Mouse (Mus musculus) kidney, embryonic 15.5 days (tissue): ENCODE measurements around the gene Arap1. TPM values are rescaled to one million over a fixed set of nuclear protein-coding genes. Genes with fewer than 3 reads are reported as not detected.

Experiments used
- ATAC-seq: fragments of 200-750 bp; cut with Nextera tagmentation; replicated peaks from 2 replicates; pipeline ENCODE4 v1.8.0; 2017; ENCODE audit warnings: moderate TSS enrichment; ENCODE audit not compliant: low FRiP score
- H3K27ac ChIP-seq: fragments of 300-500 bp; sonication (generic); 2 replicates; pipeline ENCODE4 v1.5.1; 2015; ENCODE audit warnings: mild to moderate bottlenecking, inconsistent platforms
- H3K27me3 ChIP-seq: fragments of 300-500 bp; sonication (generic); 2 replicates; pipeline ENCODE4 v1.6.1; 2015; ENCODE audit warnings: inconsistent platforms
- H3K36me3 ChIP-seq: fragments of 300-500 bp; sonication (generic); 2 replicates; pipeline ENCODE4 v1.6.1; 2015; ENCODE audit warnings: inconsistent platforms
- H3K4me1 ChIP-seq: fragments of 300-500 bp; sonication (generic); 2 replicates; pipeline ENCODE4 v1.6.1; 2015; ENCODE audit warnings: inconsistent platforms
- H3K4me2 ChIP-seq: fragments of 300-500 bp; sonication (generic); 2 replicates; pipeline ENCODE4 v1.6.1; 2015; ENCODE audit warnings: moderate library complexity, mild to moderate bottlenecking, inconsistent platforms
- H3K4me3 ChIP-seq: fragments of 300-500 bp; sonication (generic); replicated peaks from 2 replicates; pipeline ENCODE4 v1.5.1; 2015; ENCODE audit warnings: mild to moderate bottlenecking, inconsistent platforms
- H3K9ac ChIP-seq: fragments of 300-500 bp; sonication (generic); 2 replicates; pipeline ENCODE4 v1.6.1; 2015; ENCODE audit warnings: mild to moderate bottlenecking, inconsistent platforms
- H3K9me3 ChIP-seq: fragments of 300-500 bp; sonication (generic); replicated peaks from 2 replicates; pipeline ENCODE4 v1.6.1; 2016; ENCODE audit warnings: inconsistent platforms
- WGBS: fragments of 180-500 bp; shearing (Covaris S2); methylation state at CpG from one replicate; pipeline ENCODE4 v1.1.7; 2015; ENCODE audit warnings: mixed read lengths; 5-methylcytosine and 5-hydroxymethylcytosine counted together
- polyA plus RNA-seq: library from polyadenylated mRNA; unstranded; fragments of >200 nt; fragmentation: Nextera tagmentation; extraction: Ambion mirVana; gene quantifications from 2 replicates; pipeline ENCODE4 v1.2.1, GENCODE M21; 2015

The Arap1 gene
- polyA plus RNA-seq, 1 experiment from 2014 or later, result 97.1 TPM

DNA sequence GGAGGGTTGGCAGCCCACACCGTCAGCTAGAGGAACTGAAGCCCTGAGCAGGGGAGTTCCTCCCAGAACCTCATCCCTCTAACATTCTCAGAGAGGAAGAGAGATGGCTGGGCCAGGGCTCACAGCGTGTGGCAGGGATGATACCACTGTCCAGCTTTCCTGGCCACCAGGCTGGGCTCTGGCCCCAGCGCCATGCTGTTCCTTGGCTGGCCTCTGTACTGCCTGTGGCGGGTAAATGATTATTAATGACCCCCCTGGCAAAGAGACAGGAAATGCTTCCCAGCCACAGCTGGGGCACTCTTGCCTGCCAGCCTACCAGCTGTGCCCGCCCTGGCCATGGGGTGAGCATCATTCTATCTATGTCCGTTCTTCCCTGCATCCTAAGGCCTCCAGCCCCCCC, 107.3 kb downstream of the Arap1 start:
- Histone ChIP-seq H3K27me3 (peaks cover 19% of the 10 kb centered on the region), H3K4me2 (peak overlapping the region; percentile 4; the same call in 1 of the 2 replicates), H3K36me3 (no peaks in the 10 kb centered on the region), H3K27ac (no peak overlapping the region), H3K4me1 (peaks cover 47% of the 10 kb centered on the region), H3K9me3 (no peaks in the 10 kb centered on the region), H3K9ac (no peak overlapping the region), H3K4me3 (no peak overlapping the region)
- no peak for ATAC-seq
- 81% methylated on average over 6 of the region's 6 CpGs for WGBS

DNA sequence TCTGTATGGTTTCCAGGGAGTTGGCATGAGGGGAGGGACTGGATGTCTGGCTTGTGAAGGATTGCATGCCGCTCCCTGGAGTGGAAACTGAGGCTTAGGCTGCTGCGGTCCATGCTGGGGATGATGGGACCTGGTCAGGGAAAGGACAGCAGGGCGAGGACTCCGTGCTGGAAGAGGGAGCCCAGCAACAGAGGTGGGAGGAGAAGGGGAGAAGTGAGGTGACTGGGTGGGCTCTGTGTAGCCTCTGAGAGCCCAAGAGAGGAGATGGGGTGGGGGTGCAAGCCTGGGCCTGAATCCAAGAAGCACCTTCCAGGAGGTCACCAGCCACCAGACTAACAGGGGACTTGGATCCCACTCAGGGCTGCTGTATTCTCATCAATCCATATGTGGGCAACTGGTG, 108.5 kb downstream of the Arap1 start:
- H3K27me3 ChIP-seq, result peaks cover 18% of the 10 kb centered on the region
- ATAC-seq, result no peak
- H3K4me2 ChIP-seq, result peak overlapping the region; percentile 31
- H3K9ac ChIP-seq, result no peak overlapping the region
- peak overlapping the region; percentile 28; the same call in 1 of the 2 replicates for H3K27ac ChIP-seq
- peaks cover 48% of the 10 kb centered on the region for H3K4me1 ChIP-seq
- no peaks in the 10 kb centered on the region for H3K9me3 ChIP-seq
- H3K36me3 ChIP-seq, result no peaks in the 10 kb centered on the region
- 78% methylated on average over 4 of the region's 4 CpGs for WGBS
- no peak overlapping the region for H3K4me3 ChIP-seq

DNA sequence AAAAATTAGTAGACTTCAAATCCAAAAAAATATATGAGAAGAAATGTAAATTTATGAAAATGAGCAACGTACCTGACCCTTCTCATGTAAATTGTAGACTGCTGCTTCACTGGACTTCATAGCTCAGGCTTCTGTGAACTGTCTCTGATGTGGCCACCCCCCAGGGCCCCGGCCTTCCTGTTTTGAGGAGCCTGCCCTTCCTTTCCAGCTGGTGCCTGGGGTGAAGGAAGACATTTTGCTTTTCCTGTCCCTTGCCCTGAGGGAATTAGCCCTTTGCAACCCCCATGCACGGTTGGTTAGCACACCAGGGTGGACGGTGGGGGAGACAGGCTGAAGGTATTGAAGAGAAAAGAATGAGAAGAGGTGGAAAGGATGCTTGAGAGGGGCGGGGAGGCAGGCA, 108.9 kb downstream of the Arap1 start:
- H3K9me3 ChIP-seq, result no peaks in the 10 kb centered on the region
- peak overlapping the region; percentile 66; the same call in 1 of the 2 replicates for H3K27ac ChIP-seq
- H3K4me2 ChIP-seq, result peak overlapping the region; percentile 31
- H3K4me3 ChIP-seq, result no peak overlapping the region
- peaks cover 13% of the 10 kb centered on the region for H3K27me3 ChIP-seq
- no peaks in the 10 kb centered on the region for H3K36me3 ChIP-seq
- ATAC-seq, result no peak
- H3K4me1 ChIP-seq, result peaks cover 49% of the 10 kb centered on the region
- 40% methylated on average over 5 of the region's 5 CpGs for WGBS
- H3K9ac ChIP-seq, result no peak overlapping the region

DNA sequence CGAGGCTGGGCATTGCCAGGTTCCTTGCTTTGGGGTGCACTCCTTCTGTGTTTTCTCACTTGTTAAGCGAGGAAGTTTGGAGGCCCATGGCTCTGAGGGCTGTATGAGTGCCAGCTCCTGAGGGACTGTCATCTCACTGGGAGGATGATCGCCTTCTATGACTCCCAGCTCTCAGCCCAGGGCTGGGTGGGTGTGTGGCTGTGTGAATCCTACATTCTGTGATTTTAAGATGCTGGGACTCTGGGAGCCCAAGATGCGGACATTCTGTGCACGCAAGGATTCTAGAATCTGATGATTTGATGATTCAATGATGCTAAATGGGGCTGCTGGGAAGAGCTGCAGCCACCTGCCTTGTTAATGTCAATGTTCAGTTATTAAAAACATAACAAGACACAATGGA, 109.4 kb downstream of the Arap1 start:
- H3K27me3 ChIP-seq, result peaks cover 8% of the 10 kb centered on the region
- H3K4me1 ChIP-seq, result peaks cover 54% of the 10 kb centered on the region
- 76% methylated on average over 5 of the region's 5 CpGs for whole genome bisulfite sequencing
- peak overlapping the region; percentile 19; the same call in 1 of the 2 replicates for H3K4me2 ChIP-seq
- H3K36me3 ChIP-seq, result no peaks in the 10 kb centered on the region
- no peak overlapping the region for H3K9ac ChIP-seq
- H3K4me3 ChIP-seq, result no peak overlapping the region
- no peak for ATAC-seq
- H3K9me3 ChIP-seq, result no peaks in the 10 kb centered on the region
- H3K27ac ChIP-seq, result peak overlapping the region; percentile 66

DNA sequence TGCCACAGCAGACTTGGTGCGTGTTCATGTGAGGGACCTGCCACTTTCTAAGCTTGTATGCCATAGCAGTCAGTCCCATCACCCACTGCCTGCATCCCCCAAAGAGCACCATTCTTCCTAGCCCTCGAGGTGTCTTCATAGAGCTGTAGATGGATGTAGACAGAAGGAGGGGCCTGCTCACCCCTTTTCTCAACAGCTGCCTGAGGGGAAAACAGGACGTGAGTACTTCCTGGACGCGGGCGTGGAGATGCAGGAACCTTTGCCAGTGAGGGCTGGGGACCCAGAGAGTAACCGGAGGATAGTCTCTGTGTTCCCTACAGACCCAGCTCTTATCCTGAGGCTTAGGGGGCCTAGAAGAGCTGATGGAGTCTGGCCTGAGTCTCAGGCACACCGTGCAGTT, 109.9 kb downstream of the Arap1 start:
- no peak overlapping the region for H3K9ac ChIP-seq
- peak overlapping the region; percentile 66 for H3K27ac ChIP-seq
- ATAC-seq, result no peak
- no peak overlapping the region for H3K4me3 ChIP-seq
- WGBS, result 52% methylated on average over 8 of the region's 8 CpGs
- peaks cover 59% of the 10 kb centered on the region for H3K4me1 ChIP-seq
- peaks cover 3% of the 10 kb centered on the region for H3K27me3 ChIP-seq
- H3K4me2 ChIP-seq, result no peak overlapping the region
- H3K9me3 ChIP-seq, result no peaks in the 10 kb centered on the region
- no peaks in the 10 kb centered on the region for H3K36me3 ChIP-seq

DNA sequence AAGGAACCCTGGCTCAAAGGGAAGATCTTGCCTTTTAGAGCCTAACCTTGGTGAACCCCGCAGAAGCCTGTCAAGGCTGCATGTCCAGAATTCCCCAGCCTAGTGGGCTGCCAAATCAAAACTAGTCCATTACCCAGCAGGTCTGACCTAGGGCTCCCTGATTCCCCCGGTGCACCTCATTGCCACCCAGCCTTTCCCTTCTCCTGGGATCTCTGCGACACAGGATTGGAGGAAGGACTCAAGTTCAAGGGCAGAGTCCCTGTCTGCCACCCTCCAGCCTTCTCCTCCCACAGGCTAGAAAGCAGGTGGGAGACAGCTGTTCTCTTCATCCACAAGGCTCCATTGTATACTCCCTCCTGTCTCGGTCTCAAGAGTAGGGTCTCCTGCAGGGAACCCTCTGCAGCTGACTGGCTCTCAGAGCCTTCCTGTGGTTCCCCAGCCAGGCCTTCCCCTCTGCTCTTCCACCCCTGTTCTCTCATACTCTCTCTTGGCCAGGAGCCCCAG, 110.5 kb downstream of the Arap1 start:
- Histone ChIP-seq H3K9ac (no peak overlapping the region; the same call in 1 of the 2 replicates), H3K4me1 (peaks cover 63% of the 10 kb centered on the region), H3K4me2 (no peak overlapping the region), H3K4me3 (no peak overlapping the region), H3K27ac (0 out of 2 replicates have a peak overlapping the region, but pooled peaks have one; percentile 66), H3K9me3 (no peaks in the 10 kb centered on the region), H3K27me3 (no peaks in the 10 kb centered on the region), H3K36me3 (no peaks in the 10 kb centered on the region)
- ATAC-seq, result no peak
- 70% methylated on average over 4 of the region's 4 CpGs for whole genome bisulfite sequencing

DNA sequence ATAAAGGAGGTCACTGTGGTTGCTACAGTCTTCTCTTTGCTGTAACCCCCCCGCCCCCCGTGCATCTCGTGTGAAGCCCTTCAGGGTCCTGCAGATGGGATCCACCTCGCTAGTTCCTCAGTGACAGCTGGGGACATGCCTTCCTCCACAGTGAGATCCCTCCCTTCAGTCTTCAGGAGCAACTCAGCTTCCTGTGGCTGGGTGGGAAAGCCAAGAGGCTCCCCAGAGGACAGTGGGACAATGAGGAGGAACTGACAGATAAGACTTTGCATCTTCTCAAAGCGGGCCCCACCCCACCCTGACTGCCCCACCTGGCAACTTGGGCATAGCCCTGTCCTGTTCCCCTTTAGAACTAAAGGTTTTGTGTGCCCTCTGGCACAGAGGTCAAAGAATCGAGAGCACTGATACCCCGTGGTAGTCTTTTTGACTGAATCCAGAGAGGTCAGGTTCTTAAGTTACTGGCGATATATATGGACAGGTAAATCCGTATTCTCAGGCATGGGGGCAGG, 111.5 kb downstream of the Arap1 start:
- no peak overlapping the region for H3K27ac ChIP-seq
- no peak overlapping the region for H3K4me3 ChIP-seq
- no peak overlapping the region for H3K9ac ChIP-seq
- no peaks in the 10 kb centered on the region for H3K9me3 ChIP-seq
- WGBS, result 72% methylated on average over 9 of the region's 9 CpGs
- H3K4me2 ChIP-seq, result no peak overlapping the region
- peaks cover 73% of the 10 kb centered on the region for H3K4me1 ChIP-seq
- ATAC-seq, result no peak
- H3K36me3 ChIP-seq, result no peaks in the 10 kb centered on the region
- H3K27me3 ChIP-seq, result no peaks in the 10 kb centered on the region

DNA sequence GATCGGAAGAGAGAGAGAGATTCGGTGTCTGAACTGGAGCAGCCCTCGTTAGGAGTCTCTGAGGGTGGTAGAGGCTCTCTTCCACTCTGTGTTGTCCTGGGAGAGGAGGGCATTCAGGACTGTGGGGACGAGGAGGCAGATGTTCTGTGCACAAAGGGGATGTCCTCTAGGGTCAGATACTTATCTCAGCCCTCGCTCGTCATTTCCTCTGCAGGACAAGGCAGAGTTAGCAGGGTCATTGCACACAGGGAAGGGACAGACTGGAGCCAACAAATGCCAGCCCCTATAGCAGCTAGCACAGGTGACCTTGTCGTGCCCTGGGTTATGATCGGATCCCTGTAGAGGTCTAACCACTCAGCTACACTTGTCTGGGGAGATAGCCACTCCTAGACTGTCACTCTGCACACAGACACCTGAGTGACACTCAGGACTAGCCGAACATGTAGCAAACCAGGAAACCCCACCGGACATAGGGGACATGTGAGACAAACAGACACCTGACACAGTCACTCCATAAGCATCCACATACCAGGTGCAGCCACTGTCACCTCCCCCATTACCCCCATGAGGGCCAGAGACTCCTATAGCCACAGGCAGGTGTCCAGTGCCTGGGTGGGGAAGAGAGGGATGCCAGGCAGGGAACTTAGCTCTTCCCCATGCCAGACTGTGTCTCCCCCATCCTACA, 112.2 kb downstream of the Arap1 start:
- no peaks in the 10 kb centered on the region for H3K9me3 ChIP-seq
- H3K9ac ChIP-seq, result no peak overlapping the region
- ATAC-seq, result no peak
- WGBS, result 43% methylated on average over 10 of the region's 10 CpGs
- no peak overlapping the region for H3K4me2 ChIP-seq
- H3K27me3 ChIP-seq, result no peaks in the 10 kb centered on the region
- H3K4me1 ChIP-seq, result peaks cover 77% of the 10 kb centered on the region
- no peak overlapping the region for H3K4me3 ChIP-seq
- H3K27ac ChIP-seq, result no peak overlapping the region
- H3K36me3 ChIP-seq, result no peaks in the 10 kb centered on the region

DNA sequence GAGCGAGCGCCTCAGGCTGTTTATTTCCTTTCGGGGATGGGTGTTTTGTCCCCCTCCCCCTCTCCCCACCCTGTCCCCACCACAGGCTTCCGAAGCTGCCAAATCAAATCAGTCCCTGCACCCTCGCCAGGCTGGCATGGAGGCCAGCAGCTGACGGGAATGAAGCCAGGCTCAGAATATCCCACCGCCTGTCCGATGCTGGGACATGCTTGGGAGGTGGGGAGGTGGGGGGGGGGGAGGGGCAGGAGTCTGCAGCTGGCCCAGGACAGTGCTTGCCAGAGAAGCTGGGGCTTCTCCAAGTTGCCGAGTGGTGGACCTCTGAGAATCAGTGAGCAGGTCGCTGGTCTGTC, 112.7 kb downstream of the Arap1 start:
- Histone ChIP-seq H3K4me1 (peaks cover 78% of the 10 kb centered on the region), H3K4me2 (no peak overlapping the region), H3K9me3 (no peaks in the 10 kb centered on the region), H3K9ac (no peak overlapping the region), H3K4me3 (no peak overlapping the region), H3K27ac (no peak overlapping the region), H3K36me3 (no peaks in the 10 kb centered on the region), H3K27me3 (no peaks in the 10 kb centered on the region)
- no peak for ATAC-seq
- WGBS, result 53% methylated on average over 10 of the region's 10 CpGs

DNA sequence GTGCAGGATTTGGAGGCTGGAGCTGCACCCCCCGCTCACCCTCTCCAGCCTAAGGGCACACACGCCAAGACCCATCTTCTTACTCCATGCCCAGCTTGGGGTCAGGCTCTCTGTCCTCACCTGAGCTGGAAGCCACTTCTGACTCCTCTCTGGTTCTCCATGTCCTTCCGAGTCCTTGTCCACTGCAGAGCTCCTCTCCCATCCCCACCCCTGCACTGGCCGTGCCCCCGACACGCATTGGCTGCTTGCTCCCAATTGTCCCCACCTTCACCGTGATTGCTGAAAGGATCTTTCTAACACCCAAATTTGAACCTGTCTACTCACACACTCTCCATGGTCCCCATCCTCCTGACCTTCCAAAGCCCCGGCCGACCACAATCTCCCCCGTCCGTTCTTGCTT, 113.7 kb downstream of the Arap1 start:
- ATAC-seq, result no peak
- H3K4me1 ChIP-seq, result peaks cover 83% of the 10 kb centered on the region
- no peak overlapping the region for H3K4me2 ChIP-seq
- no peak overlapping the region for H3K9ac ChIP-seq
- H3K36me3 ChIP-seq, result no peaks in the 10 kb centered on the region
- WGBS, result 69% methylated on average over 11 of the region's 11 CpGs
- no peak overlapping the region for H3K27ac ChIP-seq
- no peak overlapping the region for H3K4me3 ChIP-seq
- no peaks in the 10 kb centered on the region for H3K27me3 ChIP-seq
- no peaks in the 10 kb centered on the region for H3K9me3 ChIP-seq
